Mouse (Mus musculus) cerebellum, adult 8-10 months (tissue): ENCODE results near the gene Lmo4.

Experiments
- DNase-seq: peaks from one replicate; pipeline ENCODE4 v3.0.0; 2022

The Lmo4 gene

GRCm38 (mm10) chr3:144147244-144147643 is 57.8 kb downstream of the Lmo4 start:
- no peak for DNase-seq

GRCm38 (mm10) chr3:144144066-144144465 is 61.0 kb downstream of the Lmo4 start:
- DNase-seq = no peak

DNA sequence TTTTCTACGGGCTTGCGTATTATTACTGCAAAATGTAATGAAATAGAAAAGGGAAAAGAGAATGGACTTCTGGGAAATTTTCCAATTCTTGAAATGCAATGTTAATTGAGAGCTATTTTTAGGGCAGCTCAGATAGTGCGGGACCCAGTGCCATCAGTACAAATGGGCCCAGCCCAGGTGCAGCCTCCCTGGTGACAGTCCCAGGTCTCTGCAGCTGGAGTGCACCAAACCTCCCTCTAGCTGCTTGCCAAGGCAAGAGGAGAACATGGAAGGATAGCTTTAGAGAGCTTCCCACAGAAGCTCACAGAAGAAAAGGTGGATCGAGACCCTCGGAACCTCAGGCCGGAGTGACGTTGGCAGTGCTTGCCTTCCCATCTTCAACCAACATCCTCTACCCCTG is 62.1 kb downstream of the Lmo4 start:
- DNase-seq = no peak

- no peak for DNase-seq
Measured at GRCm38 (mm10) chr3:144141786-144142185, 63.2 kb downstream of the Lmo4 start.

DNA sequence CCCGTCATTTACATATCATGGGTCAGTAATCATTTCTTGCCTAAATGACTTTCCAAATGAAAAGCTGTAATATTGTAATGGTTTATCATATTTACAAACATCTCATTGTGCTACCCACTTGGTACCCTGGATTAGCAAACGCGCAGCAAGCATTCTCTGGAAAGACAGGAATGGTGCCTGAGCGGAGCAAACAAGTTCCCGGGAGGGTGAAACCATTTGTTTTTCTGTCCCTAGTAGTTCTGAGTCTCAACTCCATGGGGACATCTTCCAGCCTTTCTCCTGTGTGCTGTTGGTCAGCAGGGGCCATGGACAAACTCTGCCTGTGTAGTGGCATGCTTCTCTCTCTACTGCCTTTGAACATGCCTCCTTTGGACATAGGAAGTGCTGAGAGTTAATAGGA is 64.2 kb downstream of the Lmo4 start:
- DNase-seq = no peak

- DNase-seq = no peak
Measured at GRCm38 (mm10) chr3:144138659-144139058, 66.4 kb downstream of the Lmo4 start.
